Mouse (Mus musculus): ENCODE data around the gene Gdpd3. TPM values are rescaled to one million over a fixed set of nuclear protein-coding genes. Genes with fewer than 3 reads are reported as not detected.

The Gdpd3 gene
- polyA plus RNA-seq, 1 experiment = 35.7 TPM

DNA sequence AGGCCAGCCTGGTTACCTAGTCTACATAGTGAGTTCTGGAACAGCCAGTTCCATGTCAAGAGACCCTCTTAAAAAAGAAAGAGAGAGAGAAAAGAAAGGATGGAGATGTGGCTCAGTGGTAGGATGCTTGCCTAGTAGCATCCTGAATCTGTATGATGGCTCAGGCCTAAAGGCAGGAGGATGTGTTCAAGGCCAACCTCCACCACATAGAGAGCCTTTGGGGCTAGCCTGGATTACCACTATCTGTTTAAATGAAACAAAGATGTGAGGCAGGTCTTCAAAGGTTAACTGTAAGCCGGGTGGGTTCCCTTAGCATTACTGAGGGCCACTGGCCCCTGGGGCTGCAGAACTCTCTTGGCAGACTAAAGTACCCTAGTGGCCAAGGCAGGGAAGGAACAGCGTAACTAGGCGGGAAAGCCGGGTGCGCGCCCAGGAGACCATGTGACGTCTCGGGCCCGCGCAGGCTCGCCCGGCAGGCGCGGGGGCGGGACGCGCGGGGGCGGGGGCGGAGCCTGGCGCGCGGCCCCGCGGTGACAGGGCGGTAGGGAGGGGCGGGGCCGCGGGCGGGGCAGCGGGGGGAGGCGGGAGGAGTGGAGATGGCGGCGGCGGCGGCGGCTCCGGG is 7.0 kb upstream of the Gdpd3 start, which contains the start of gene Mapk3:
TSS of gene Mapk3 (plus strand) at position 552 of the 622 bp plus-strand sequence.
- peak within 1 kb of the TSS; percentile 97 for H3K4me3 ChIP-seq (replicated peaks; ENCODE audit: extremely low read depth, low read depth, low read length)
- TF ChIP-seq CTCF (IDR thresholded peaks at IDR 0.05; ENCODE audit: insufficient read depth, low read length) = peak; percentile 68
- TF ChIP-seq POLR2A (IDR thresholded peaks at IDR 0.05; ENCODE audit: borderline replicate concordance, extremely low read depth, low read depth, low read length) = no peak
- H3K4me1 ChIP-seq (ENCODE audit: control insufficient read depth, insufficient read depth, low read length) = peaks cover 18% of the 10 kb centered on the region
- DNase-seq = peak; percentile 85
- WGBS = 3% methylated on average over 35 of the region's 38 CpGs

DNA sequence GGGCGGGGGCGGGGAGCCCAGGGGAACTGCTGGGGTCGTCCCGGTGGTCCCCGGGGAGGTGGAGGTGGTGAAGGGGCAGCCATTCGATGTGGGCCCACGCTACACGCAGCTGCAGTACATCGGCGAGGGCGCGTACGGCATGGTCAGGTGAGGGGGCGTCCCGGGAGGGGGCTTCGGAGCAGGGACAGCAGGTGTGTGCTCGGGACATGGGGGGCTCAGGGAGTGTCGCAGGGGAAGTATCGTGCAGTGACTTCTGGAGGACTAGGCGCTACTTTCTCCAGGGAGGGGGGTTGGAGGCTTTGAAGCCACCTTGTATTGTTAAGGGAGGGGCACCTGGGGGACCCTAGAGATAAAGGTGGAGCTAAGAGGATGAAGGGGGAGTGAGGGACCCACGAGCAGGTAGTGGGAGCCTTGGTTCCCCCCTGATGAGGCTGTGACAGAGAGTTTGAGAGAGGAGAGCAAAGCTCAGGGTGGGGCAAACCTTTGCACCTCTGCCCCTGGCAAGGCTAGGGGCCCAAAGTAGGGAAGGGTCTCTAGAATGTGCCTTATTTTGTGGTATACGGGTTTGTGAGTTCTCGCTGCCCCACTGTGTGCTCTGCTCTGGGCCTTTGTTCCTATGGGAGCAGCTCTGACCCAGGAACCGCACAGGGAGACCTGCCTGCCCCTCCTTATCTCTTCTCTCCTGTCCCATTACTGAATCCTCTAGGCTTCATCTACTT is 6.3 kb upstream of the Gdpd3 start:
- TF ChIP-seq CTCF (IDR thresholded peaks at IDR 0.05; ENCODE audit: insufficient read depth, low read length) = no peak
- WGBS = 2% methylated on average over 22 of the region's 24 CpGs
- H3K4me3 ChIP-seq (replicated peaks; ENCODE audit: extremely low read depth, low read depth, low read length) = peak overlapping the region; percentile 97
- peak; percentile 61 for DNase-seq
- peaks cover 18% of the 10 kb centered on the region for H3K4me1 ChIP-seq (ENCODE audit: control insufficient read depth, insufficient read depth, low read length)

DNA sequence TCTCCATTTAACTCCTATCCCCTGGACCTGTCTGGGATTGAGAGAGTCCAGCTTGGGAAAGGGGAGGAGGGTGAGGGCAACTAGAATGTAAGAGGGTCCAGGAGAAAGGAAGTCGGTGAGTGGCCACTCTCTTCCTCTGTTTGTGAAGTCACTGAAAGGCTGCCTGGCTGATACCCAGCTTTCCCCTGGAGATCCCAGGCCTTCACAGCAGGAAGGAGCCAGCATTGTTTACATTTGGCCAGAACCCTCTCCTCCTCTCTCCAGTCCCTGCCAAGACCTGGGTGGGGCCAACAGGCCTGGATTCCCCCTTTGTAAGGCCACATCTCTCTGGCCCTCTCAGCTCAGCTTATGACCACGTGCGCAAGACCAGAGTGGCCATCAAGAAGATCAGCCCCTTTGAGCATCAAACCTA is 5.7 kb upstream of the Gdpd3 start:
- H3K4me1 ChIP-seq (ENCODE audit: control insufficient read depth, insufficient read depth, low read length) = peaks cover 18% of the 10 kb centered on the region
- peak; percentile 81 for DNase-seq
- TF ChIP-seq POLR2A (IDR thresholded peaks at IDR 0.05; ENCODE audit: borderline replicate concordance, extremely low read depth, low read depth, low read length) (peak; percentile 81; the same call in 1 of the 2 replicates), CTCF (IDR thresholded peaks at IDR 0.05; ENCODE audit: insufficient read depth, low read length) (no peak)
- peak overlapping the region; percentile 97 for H3K4me3 ChIP-seq (replicated peaks; ENCODE audit: extremely low read depth, low read depth, low read length)
- 16% methylated on average over 3 of the region's 3 CpGs for WGBS

DNA sequence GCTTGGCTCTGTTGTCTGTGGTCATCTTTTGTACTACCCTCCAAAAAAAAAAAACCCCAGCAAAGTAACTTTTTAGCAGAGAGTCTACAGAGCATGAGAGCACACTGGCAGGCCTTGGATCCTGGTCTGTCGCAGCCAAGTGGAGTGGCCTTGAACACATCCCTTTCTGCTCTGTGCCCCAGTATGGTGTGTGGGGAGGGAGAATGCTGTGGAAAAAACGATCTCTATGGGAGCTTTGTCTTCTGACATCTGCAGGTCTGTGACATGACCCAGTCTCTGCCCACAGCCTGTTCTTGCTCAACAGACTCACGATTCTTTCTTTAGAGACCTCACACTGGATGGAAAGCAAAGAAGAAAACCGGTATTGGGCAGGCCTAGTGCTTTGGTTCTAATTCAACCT is 5.2 kb upstream of the Gdpd3 start:
- no peak for DNase-seq
- TF ChIP-seq POLR2A (IDR thresholded peaks at IDR 0.05; ENCODE audit: borderline replicate concordance, extremely low read depth, low read depth, low read length) (no peak), CTCF (IDR thresholded peaks at IDR 0.05; ENCODE audit: insufficient read depth, low read length) (no peak)
- 21% methylated on average over 4 of the region's 4 CpGs for WGBS
- Histone ChIP-seq H3K4me3 (replicated peaks; ENCODE audit: extremely low read depth, low read depth, low read length) (no peak overlapping the region), H3K4me1 (ENCODE audit: control insufficient read depth, insufficient read depth, low read length) (peaks cover 19% of the 10 kb centered on the region)

DNA sequence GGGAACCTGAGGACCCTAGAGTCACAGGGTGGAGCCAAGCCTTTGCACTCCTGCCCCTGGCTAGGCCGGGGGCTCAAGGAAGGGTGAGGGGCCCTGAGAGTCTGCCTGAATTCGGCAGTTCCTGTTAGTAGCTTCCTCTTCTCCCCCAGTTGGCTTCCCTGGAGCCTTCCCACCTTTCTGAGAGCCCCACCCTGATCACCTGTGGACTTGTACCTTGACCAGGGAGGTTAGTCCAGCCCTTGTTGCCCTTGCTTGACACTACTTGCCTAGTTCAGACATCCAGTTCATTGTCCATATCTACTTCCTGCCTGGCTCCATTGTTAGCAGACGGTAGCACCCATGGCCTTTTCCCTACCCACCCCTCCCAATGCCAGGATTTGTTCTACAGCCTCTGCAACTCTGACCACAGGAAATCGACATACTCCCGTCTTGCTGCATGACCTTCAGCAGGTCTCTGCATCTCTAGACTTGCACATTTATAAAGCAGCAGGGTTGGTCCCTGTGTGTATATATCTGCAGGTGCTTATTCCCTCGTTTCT is 4.5 kb upstream of the Gdpd3 start:
- no peak overlapping the region for H3K4me3 ChIP-seq (replicated peaks; ENCODE audit: extremely low read depth, low read depth, low read length)
- DNase-seq = no peak
- 37% methylated on average over 6 of the region's 6 CpGs for WGBS
- TF ChIP-seq POLR2A (IDR thresholded peaks at IDR 0.05; ENCODE audit: borderline replicate concordance, extremely low read depth, low read depth, low read length) (no peak), CTCF (IDR thresholded peaks at IDR 0.05; ENCODE audit: insufficient read depth, low read length) (no peak)
- peaks cover 22% of the 10 kb centered on the region for H3K4me1 ChIP-seq (ENCODE audit: control insufficient read depth, insufficient read depth, low read length)

DNA sequence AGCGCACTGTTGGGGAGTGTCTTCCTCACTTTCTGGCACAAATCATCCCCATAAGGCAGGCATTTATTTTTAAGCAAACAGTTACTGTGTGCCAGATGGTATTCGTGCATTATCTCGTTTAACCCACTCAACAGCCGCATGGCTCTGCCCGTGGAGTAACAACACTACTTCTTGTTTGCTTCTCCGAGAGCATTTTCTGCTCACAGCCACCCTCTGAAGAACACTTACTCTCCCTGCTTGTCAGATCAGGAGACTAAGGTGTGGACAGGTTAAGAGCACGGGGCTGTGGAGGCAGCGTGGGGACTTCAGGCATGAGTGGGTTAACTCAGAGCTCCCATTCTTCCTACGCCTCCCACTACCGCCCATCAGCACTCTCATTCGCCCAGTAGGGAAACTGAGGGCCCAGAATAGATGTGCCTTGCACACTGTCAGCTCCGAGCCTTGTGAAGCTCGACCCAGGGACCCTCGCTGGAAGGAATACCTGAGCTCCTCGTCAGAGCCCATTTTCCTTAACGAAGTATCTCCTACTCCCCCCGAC is 3.6 kb upstream of the Gdpd3 start:
- DNase-seq = no peak
- Histone ChIP-seq H3K4me3 (replicated peaks; ENCODE audit: extremely low read depth, low read depth, low read length) (no peak overlapping the region), H3K4me1 (ENCODE audit: control insufficient read depth, insufficient read depth, low read length) (peaks cover 22% of the 10 kb centered on the region)
- 41% methylated on average over 17 of the region's 17 CpGs for WGBS
- TF ChIP-seq POLR2A (IDR thresholded peaks at IDR 0.05; ENCODE audit: borderline replicate concordance, extremely low read depth, low read depth, low read length) (no peak), CTCF (IDR thresholded peaks at IDR 0.05; ENCODE audit: insufficient read depth, low read length) (no peak)

DNA sequence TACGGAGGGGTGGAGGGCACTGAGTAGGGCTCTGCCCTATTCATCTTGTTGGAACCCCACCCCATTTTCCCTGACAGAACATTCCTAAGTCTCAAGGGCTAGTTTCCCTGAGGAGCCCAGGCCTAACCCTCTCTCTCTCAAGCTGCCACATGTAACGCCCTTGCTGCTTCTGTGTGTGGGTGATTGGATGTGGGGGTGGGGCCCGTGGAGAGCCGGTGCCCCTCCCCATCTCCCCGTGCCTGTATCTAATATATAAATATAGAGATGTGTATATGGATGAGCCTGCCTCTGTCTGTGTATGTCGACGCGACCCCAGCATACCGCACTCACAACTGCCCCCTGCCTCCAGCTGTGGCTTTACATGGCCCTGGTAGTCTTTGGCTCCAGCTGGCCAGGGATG is 594 bp upstream of the Gdpd3 start:
- Histone ChIP-seq H3K4me3 (replicated peaks; ENCODE audit: extremely low read depth, low read depth, low read length) (no peak overlapping the region), H3K4me1 (ENCODE audit: control insufficient read depth, insufficient read depth, low read length) (peaks cover 22% of the 10 kb centered on the region)
- no peak for DNase-seq
- 66% methylated on average over 9 of the region's 9 CpGs for WGBS
- no peak for TF ChIP-seq CTCF (IDR thresholded peaks at IDR 0.05; ENCODE audit: insufficient read depth, low read length)
- no peak for TF ChIP-seq POLR2A (IDR thresholded peaks at IDR 0.05; ENCODE audit: borderline replicate concordance, extremely low read depth, low read depth, low read length)

DNA sequence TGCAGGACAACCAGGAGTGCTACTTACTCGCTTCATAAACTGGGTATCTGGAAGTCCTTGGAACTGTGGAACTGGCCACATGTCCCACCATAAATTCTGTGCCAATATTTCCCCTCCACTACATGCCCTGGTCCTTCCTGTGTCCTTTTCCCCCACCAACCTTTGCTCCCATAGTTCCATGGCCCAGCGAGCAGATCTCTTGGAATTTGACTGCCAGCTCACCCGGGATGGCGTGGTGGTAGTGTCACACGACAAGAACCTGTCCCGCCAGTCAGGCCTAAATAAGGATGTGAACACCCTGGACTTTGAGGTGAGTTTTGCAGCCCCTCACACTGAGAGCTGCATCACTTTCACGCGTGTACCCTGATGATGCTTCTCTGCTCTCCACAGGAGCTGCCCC is 867 bp downstream of the Gdpd3 start:
- no peak for DNase-seq
- WGBS = 83% methylated on average over 8 of the region's 8 CpGs
- no peak overlapping the region for H3K4me3 ChIP-seq (replicated peaks; ENCODE audit: extremely low read depth, low read depth, low read length)
- TF ChIP-seq CTCF (IDR thresholded peaks at IDR 0.05; ENCODE audit: insufficient read depth, low read length) (no peak), POLR2A (IDR thresholded peaks at IDR 0.05; ENCODE audit: borderline replicate concordance, extremely low read depth, low read depth, low read length) (no peak)
- peaks cover 13% of the 10 kb centered on the region; the same call in 1 of the 2 replicates for H3K4me1 ChIP-seq (ENCODE audit: control insufficient read depth, insufficient read depth, low read length)

DNA sequence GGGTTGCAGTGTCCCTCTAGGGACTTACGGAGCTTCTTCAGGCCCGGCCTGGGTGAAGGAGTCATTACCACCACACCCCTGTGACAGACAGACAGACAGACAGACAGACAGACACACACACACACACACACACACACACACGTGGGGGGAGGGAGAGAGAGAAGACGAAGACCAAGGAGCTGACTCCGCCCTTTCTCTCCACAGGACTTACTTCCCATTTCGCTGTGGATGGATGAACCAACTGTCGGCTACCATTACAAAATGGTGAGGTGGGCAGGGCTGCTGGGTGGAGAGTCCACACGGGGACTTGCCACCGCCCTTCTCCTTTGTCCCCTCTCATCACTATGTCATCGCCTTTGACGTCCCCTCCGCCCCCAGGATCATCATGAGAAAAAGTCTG is 4.7 kb downstream of the Gdpd3 start:
- WGBS = 67% methylated on average over 12 of the region's 12 CpGs
- Histone ChIP-seq H3K4me1 (ENCODE audit: control insufficient read depth, insufficient read depth, low read length) (peaks cover 14% of the 10 kb centered on the region), H3K4me3 (replicated peaks; ENCODE audit: extremely low read depth, low read depth, low read length) (no peak overlapping the region)
- TF ChIP-seq POLR2A (IDR thresholded peaks at IDR 0.05; ENCODE audit: borderline replicate concordance, extremely low read depth, low read depth, low read length) (no peak), CTCF (IDR thresholded peaks at IDR 0.05; ENCODE audit: insufficient read depth, low read length) (no peak)
- no peak for DNase-seq

Measured in lung, adult 2 months (tissue).